Mouse (Mus musculus) liver, postnatal 0 days (tissue): ENCODE measurements around the gene Atl3.

Experiments
- CTCF ChIP-seq: sonication (generic); IDR thresholded peaks from 2 replicates; pipeline ENCODE4 v1.5.1; 2016; ENCODE audit warnings: antibody characterized with exemption, low read depth
- EP300 ChIP-seq: IDR thresholded peaks from 2 replicates; pipeline ENCODE4 v1.6.1; 2016; ENCODE audit warnings: antibody characterized with exemption, low read depth, mild to moderate bottlenecking

GRCm38 (mm10) chr19:7531906-7532305, 38.1 kb downstream of the Atl3 start:
- no peak for TF ChIP-seq CTCF
- TF ChIP-seq EP300, result no peak
